Mouse (Mus musculus) layer of hippocampus, postnatal 14 days (tissue): Measurements from ENCODE around the gene Cd177. TPM values are rescaled to one million over a fixed set of nuclear protein-coding genes. Genes with fewer than 3 reads are reported as not detected.

Experiments used
- total RNA-seq, 2 experiments: library from RNA; stranded (reverse); gene quantifications; 2 replicates each; pipeline ENCODE4 v1.2.3; 2021

The Cd177 gene
- total RNA-seq, 2 experiments from 2014 or later = not detected

Other genes starting within 250 kb of the Cd177 start
- not detected for gene AC161166.1, start 247.9 kb downstream of the Cd177 start, total RNA-seq
- gene Irgq, start 229.6 kb downstream of the Cd177 start, total RNA-seq = 10 to 100 TPM; 87.5 to 89.7 TPM
- gene Pinlyp, start 214.2 kb downstream of the Cd177 start, total RNA-seq = not detected
- 10 to 100 TPM; 41.0 to 46.8 TPM for gene Xrcc1, start 214.0 kb downstream of the Cd177 start, total RNA-seq
- 1 to 10 TPM; 8.2 to 8.6 TPM for gene Ethe1, start 172.8 kb downstream of the Cd177 start, total RNA-seq
- gene Zfp575, start 172.7 kb downstream of the Cd177 start, total RNA-seq = 1 to 10 TPM; 5.8 to 6.3 TPM
- under 1 TPM; 0.28 to 0.60 TPM for gene Phldb3, start 149.5 kb downstream of the Cd177 start, total RNA-seq
- gene Lypd3, start 123.8 kb downstream of the Cd177 start, total RNA-seq = 1 to 10 TPM; 1.2 to 1.3 TPM
- not detected for gene Tex101, start 83.6 kb downstream of the Cd177 start, total RNA-seq
- gene BC049730, start 51.1 kb downstream of the Cd177 start, total RNA-seq = not detected
- not detected for gene Gm4763, start 33.4 kb downstream of the Cd177 start, total RNA-seq
- not detected for gene Ceacam10, start 16.9 kb upstream of the Cd177 start, total RNA-seq
- gene Gm9844, start 101.9 kb upstream of the Cd177 start, total RNA-seq = 1 to 10 TPM; 1.3 to 2.1 TPM
- not detected for gene Lypd4, start 109.6 kb upstream of the Cd177 start, total RNA-seq
- gene Dmrtc2, start 109.7 kb upstream of the Cd177 start, total RNA-seq = not detected
- 100 to 1,000 TPM; 452 TPM for gene Rps19, start 124.1 kb upstream of the Cd177 start, total RNA-seq
- under 1 TPM; 0.37 to 0.43 TPM for gene Cd79a, start 137.1 kb upstream of the Cd177 start, total RNA-seq
- gene Arhgef1, start 142.6 kb upstream of the Cd177 start, total RNA-seq = 10 to 100 TPM; 78.2 to 82.2 TPM
- not detected for gene Gm4881, start 184.2 kb upstream of the Cd177 start, total RNA-seq
- gene Rabac1, start 212.4 kb upstream of the Cd177 start, total RNA-seq = 100 to 1,000 TPM; 262 to 275 TPM
- gene Atp1a3, start 245.6 kb upstream of the Cd177 start, total RNA-seq = 1,000 to 10,000 TPM; 2,620 to 2,738 TPM